Mouse (Mus musculus) kidney, adult 2 months (tissue): ENCODE data around the gene Etfa.

Experiments
- CTCF ChIP-seq: fragments of 200-500 bp; conservative IDR thresholded peaks from 2 replicates; pipeline ENCODE4 v1.5.1; 2011; ENCODE audit warnings: low read depth, mild to moderate bottlenecking, control low read depth, low read length, moderate library complexity, mixed read lengths; ENCODE audit not compliant: insufficient read depth, insufficient read length
- POLR2A ChIP-seq: fragments of 200-500 bp; IDR thresholded peaks from one replicate; pipeline ENCODE4 v1.6.1; 2011; ENCODE audit warnings: low read depth, low read length, control low read depth

DNA sequence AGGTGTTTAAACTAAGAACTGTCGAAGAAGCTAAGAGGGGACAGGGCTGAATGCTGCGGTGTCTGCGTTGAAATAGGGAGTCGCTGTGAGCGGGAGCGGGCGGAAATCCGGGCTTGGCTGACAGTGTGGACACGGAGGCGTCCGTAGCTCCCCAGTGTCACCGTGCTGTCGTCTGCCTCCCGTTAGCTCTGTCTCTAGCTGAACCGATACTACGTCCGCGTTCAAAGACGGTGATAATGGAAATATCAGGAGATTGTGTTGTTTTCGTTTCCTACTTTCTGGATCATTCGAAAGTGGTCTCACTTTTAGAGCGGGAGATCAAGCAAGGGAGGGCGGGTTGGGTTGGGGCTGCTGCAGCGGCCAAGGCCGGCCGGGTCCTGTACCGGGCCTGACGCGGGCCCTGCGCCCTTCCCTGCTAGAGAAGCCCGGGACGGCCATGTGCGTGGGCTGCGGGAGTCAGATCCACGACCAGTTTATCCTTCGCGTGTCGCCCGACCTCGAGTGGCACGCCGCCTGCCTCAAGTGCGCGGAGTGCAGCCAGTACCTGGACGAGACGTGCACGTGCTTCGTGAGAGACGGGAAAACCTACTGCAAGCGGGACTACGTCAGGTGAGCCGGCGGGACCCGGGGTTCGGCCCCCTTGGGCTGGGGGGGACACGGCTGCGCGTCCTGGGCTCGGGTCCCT is 29.8 kb upstream of the Etfa start:
- no peak for TF ChIP-seq CTCF
- no peak for TF ChIP-seq POLR2A
